Mouse (Mus musculus) myocyte (in vitro differentiated cells): Measurements from ENCODE around the gene Tmbim1.

Experiments used
- CEBPB ChIP-seq: IDR thresholded peaks from 2 replicates; pipeline ENCODE4 v1.6.1; 2011; ENCODE audit warnings: mild to moderate bottlenecking, moderate library complexity; ENCODE audit not compliant: poor library complexity, insufficient read depth, severe bottlenecking
- E2F4 ChIP-seq: IDR thresholded peaks from one replicate; pipeline ENCODE4 v1.6.1; 2011; ENCODE audit warnings: mild to moderate bottlenecking, control low read depth, moderate library complexity; ENCODE audit not compliant: insufficient read depth
- MAX ChIP-seq: IDR thresholded peaks from one replicate; pipeline ENCODE4 v1.6.1; 2011; ENCODE audit warnings: low read depth, mild to moderate bottlenecking, control low read depth
- MYOD1 ChIP-seq, 3 experiments: IDR thresholded peaks; one replicate each; pipeline ENCODE4 v1.6.1; 2011; ENCODE audit warnings: control low read depth in 2 of 3, low read depth in 2 of 3, mild to moderate bottlenecking in 2 of 3, moderate library complexity in 1 of 3; ENCODE audit not compliant: insufficient read length in 2 of 3, control insufficient read depth in 1 of 3
- POLR2A ChIP-seq: IDR thresholded peaks from one replicate; pipeline ENCODE4 v1.6.1; 2011; ENCODE audit warnings: low read depth, mild to moderate bottlenecking, control low read depth, moderate library complexity; ENCODE audit not compliant: insufficient read length
- REST ChIP-seq: IDR thresholded peaks from one replicate; pipeline ENCODE4 v1.6.1; 2011; ENCODE audit warnings: mild to moderate bottlenecking, control low read depth, moderate library complexity; ENCODE audit not compliant: insufficient read depth, insufficient read length
- SRF ChIP-seq: IDR thresholded peaks from one replicate; pipeline ENCODE4 v1.6.1; 2011; ENCODE audit warnings: low read depth; ENCODE audit not compliant: control insufficient read depth, insufficient read length
- TCF12 ChIP-seq: IDR thresholded peaks from one replicate; pipeline ENCODE4 v1.6.1; 2011; ENCODE audit warnings: mild to moderate bottlenecking, control low read depth; ENCODE audit not compliant: poor library complexity, insufficient read depth, severe bottlenecking
- TCF3 ChIP-seq: IDR thresholded peaks from one replicate; pipeline ENCODE4 v1.6.1; 2011; ENCODE audit warnings: low read depth, control low read depth; ENCODE audit not compliant: insufficient read length
- USF1 ChIP-seq: IDR thresholded peaks from one replicate; pipeline ENCODE4 v1.6.1; 2011; ENCODE audit warnings: low read depth, mild to moderate bottlenecking, control low read depth, moderate library complexity

DNA sequence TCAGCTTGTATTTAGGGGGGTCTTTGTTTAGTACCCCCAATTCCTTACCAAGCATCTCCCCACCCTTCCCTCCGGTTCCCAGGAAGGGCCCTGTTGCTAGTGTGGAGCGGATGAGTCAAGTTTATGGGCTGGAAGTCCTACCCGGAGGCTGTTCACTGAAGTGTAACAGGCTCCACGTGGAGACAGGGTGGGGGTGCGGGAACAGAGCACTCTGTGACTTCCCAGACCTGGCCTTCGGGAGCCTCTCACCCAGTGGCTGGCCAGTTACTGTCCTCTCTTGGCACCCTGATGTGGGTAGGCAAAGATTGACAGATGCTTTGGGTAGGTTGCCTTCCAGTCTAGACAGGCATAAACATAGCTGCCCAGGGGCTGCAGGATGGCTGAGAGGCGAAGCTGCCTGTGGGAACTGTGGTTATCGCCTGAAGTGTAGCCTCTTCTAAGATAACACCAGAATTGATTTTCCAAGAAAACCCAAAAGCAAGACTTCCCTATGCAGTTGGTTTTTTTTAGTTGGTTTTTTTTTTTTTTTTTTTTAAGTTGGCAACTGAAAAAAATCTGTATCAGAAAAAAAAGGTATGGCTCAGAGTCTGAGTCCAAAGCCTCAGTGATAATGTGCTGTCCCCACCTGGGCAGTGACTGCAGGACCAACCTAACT lies 27.4 kb downstream of the Tmbim1 start:
- TF ChIP-seq POLR2A, result no peak
- no peak for TF ChIP-seq CEBPB
- TF ChIP-seq TCF12, result no peak
- no peak for TF ChIP-seq E2F4
- no peak for TF ChIP-seq TCF3
- TF ChIP-seq USF1, result no peak
- TF ChIP-seq SRF, result no peak
- TF ChIP-seq MAX, result no peak
- TF ChIP-seq MYOD1 (IDR thresholded peaks at IDR 0.05; ENCODE audit: control insufficient read depth in 1 of 3, insufficient read length in 2 of 3, low read depth in 2 of 3), result no peak
- TF ChIP-seq REST, result no peak
